Mouse (Mus musculus) megakaryocyte, embryonic 14.5 days (primary cell): Measurements from ENCODE around the gene Brap.

ENCODE experiments used
- FLI1 ChIP-seq: IDR thresholded peaks from 2 replicates; pipeline ENCODE4 v1.6.1; 2012; ENCODE audit warnings: low read length, inconsistent platforms, mixed read lengths
- GATA1 ChIP-seq: IDR thresholded peaks from 3 replicates; pipeline ENCODE4 v1.6.1; 2012; ENCODE audit warnings: mixed read lengths, low read length, inconsistent platforms, borderline replicate concordance

DNA sequence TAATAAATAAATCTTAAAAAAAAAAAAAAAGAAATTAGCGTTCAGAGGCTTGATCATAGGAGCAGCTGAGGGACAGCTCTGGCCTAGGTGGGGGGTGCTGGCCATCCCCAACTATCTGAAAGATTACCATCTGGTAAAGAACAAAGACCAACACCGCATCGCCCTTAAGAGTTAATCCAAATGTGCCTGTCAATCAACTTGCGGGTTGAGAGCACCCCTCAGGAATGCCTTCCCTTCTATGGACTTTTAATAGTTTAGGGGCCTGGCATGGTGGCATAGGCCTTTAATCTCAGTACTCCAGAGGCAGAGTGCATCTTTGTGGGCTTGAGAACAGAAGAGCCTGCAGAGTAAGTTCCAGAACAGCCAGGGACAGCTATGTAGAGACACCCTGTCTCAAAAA lies 32.5 kb downstream of the Brap start:
- TF ChIP-seq GATA1 = no peak
- TF ChIP-seq FLI1 = no peak
